Mouse (Mus musculus): Measurements from ENCODE around the gene Cdcp1.

DNA sequence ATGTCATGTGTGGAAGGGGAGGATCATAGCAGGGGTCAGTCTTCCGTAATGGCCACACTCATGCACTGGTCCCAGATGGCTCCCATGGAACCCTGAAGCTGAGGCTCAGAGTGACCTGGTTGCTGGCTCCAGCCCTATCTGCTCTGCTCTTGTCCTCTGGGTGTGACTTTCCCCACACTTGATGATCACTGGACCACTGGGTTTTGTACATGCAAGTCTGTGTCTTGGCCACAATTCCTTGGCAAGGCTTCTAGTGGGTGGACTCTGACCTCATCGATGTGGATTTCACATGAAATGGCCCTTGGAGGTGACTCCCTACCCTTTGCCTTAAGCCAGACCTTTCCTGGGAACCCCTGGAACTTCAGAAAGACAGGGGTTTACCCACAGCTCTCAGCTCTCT, 62.7 kb downstream of the Cdcp1 start:
- TF ChIP-seq CTCF (conservative IDR thresholded peaks at IDR 0.05; ENCODE audit: insufficient read depth, insufficient read length, low read depth, low read length) = no peak
- no peak for TF ChIP-seq POLR2A (IDR thresholded peaks at IDR 0.05; ENCODE audit: low read depth, low read length)

All from kidney, adult 2 months (tissue).